Mouse (Mus musculus) regulatory T cell (primary cell): ENCODE data around the gene Galnt13.
"Not testable (repeated sequence)": the region's sequence is repeated elsewhere in the genome, so short reads cannot be mapped to it uniquely, and the experiment has no call there.

Experiments
- in situ Hi-C: fragments of 300-600 bp; cut with MboI, MseI; formaldehyde crosslinking; loops from one replicate; pipeline ENCODE4 v1.15.1; 2025; ENCODE audit warnings: high pct_unique_total_duplicates

The Galnt13 gene

GRCm38 (mm10) chr2:54915088-54915670 lies 479.1 kb downstream of the Galnt13 start:
- in situ Hi-C loops: no loop called here

- in situ Hi-C loops: no loop called here
Observed at GRCm38 (mm10) chr2:54936369-54936768, 500.3 kb downstream of the Galnt13 start.

GRCm38 (mm10) chr2:54937306-54937705 lies 501.2 kb downstream of the Galnt13 start:
- in situ Hi-C loops: no loop called here

GRCm38 (mm10) chr2:54938075-54938474 lies 502.0 kb downstream of the Galnt13 start:
- in situ Hi-C loops: no loop called here

- in situ Hi-C loops: no loop called here
Observed at GRCm38 (mm10) chr2:54943386-54943785, 507.3 kb downstream of the Galnt13 start.

GRCm38 (mm10) chr2:54983839-54984238 lies 547.7 kb downstream of the Galnt13 start:
- in situ Hi-C loops: no loop called here

- in situ Hi-C loops: not testable (repeated sequence)
Observed at GRCm38 (mm10) chr2:55022539-55022938, 586.4 kb downstream of the Galnt13 start.

GRCm38 (mm10) chr2:55034610-55035009 lies 598.5 kb downstream of the Galnt13 start:
- in situ Hi-C loops: no loop called here

GRCm38 (mm10) chr2:55065469-55066315 lies 629.6 kb downstream of the Galnt13 start:
- in situ Hi-C loops: no loop called here

- in situ Hi-C loops: no loop called here
Observed at GRCm38 (mm10) chr2:55085580-55085979, 649.5 kb downstream of the Galnt13 start.

- in situ Hi-C loops: no loop called here
Observed at GRCm38 (mm10) chr2:55088034-55088433, 651.9 kb downstream of the Galnt13 start.

- in situ Hi-C loops: no loop called here
Observed at GRCm38 (mm10) chr2:55090332-55090731, 654.2 kb downstream of the Galnt13 start.

- in situ Hi-C loops: no loop called here
Observed at GRCm38 (mm10) chr2:55091495-55091894, 655.4 kb downstream of the Galnt13 start.

GRCm38 (mm10) chr2:55099100-55099499 lies 663.0 kb downstream of the Galnt13 start:
- in situ Hi-C loops: no loop called here

- in situ Hi-C loops: no loop called here
Observed at GRCm38 (mm10) chr2:55101279-55101678, 665.2 kb downstream of the Galnt13 start.

- in situ Hi-C loops: no loop called here
Observed at GRCm38 (mm10) chr2:55103521-55103920, 667.4 kb downstream of the Galnt13 start.

- in situ Hi-C loops: no loop called here
Observed at GRCm38 (mm10) chr2:55107828-55108227, 671.7 kb downstream of the Galnt13 start.

- in situ Hi-C loops: no loop called here
Observed at GRCm38 (mm10) chr2:55153089-55153488, 717.0 kb downstream of the Galnt13 start.

- in situ Hi-C loops: no loop called here
Observed at GRCm38 (mm10) chr2:55164781-55165180, 728.7 kb downstream of the Galnt13 start.
